Mouse (Mus musculus) stomach, postnatal 0 days (tissue): ENCODE results near the gene Ntrk1.

Experiments
- CTCF ChIP-seq: IDR thresholded peaks from 2 replicates; pipeline ENCODE4 v1.5.1; 2016; ENCODE audit warnings: antibody characterized with exemption, low read depth, mild to moderate bottlenecking, moderate library complexity
- EP300 ChIP-seq: optimal IDR thresholded peaks from 2 replicates; pipeline ENCODE3; 2016; ENCODE audit warnings: antibody characterized with exemption

DNA sequence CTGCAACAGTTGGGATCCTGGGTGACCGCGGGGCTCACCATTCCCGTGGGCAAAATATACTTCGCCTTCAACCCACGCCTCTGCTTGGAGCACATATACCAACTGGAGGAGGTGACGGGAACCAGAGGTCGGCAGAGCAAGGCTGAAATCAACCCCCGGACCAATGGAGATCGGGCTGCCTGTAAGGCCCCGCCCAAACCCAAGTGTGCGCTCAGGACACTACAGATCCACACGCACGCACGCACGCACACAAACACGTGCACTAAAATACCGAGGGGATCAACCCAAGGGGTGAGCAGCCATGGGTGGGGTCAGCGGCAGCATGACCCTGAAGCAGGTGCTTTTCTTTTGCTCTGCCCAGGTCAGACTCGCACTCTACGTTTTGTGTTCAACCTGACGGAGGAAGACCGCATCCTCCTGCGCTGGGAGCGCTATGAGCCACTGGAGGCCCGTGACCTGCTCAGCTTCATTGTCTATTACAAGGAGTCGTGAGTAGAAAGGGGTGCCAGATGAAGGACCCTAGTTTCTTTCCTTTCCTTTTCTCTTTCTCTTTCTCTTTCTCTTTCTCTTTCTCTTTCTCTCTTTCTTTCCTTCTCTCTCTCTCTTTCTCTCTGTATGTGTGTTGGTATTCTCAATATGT, 9.2 kb upstream of the Ntrk1 start:
- TF ChIP-seq CTCF (no peak), EP300 (no peak)
